Mouse (Mus musculus): Measurements from ENCODE around the gene Rimbp3.

DNA sequence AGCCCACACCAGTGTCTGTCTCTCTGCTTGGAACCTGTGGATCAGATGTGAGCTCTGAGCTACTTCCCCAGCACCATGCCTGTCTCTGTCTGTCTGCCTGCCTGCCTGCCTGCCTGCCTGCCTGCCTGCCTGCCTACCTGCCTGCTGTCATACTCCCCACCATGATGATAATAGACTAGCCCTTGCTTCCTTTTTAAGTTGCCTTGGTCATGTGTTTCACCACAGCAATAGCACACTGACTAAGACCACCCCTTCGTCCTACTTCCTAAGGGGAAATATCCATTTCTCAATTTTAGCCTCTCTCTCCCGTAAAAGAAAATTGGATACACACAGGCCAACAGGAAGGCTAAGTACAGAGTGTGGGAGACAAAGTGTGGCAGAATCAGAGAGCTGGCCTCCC, 26.3 kb upstream of the Rimbp3 start:
- TF ChIP-seq POLR2A (IDR thresholded peaks at IDR 0.05; ENCODE audit: borderline replicate concordance, extremely low read depth, insufficient read depth, insufficient read length, poor library complexity, severe bottlenecking) (no peak), CTCF (IDR thresholded peaks at IDR 0.05; ENCODE audit: borderline replicate concordance, extremely low read depth, insufficient read depth, insufficient read length) (no peak)

All from brain, embryonic 14.5 days (tissue).